Mouse (Mus musculus): ENCODE measurements around the gene Pcdh15.

Pcdh15 gene

GRCm38 (mm10) chr10:74304120-74304519, 1205.0 kb downstream of the Pcdh15 start:
- no peak for DNase-seq (ENCODE audit: low spot score in 2 of 2)

GRCm38 (mm10) chr10:74305439-74306158, 1206.5 kb downstream of the Pcdh15 start:
- no peak for DNase-seq (ENCODE audit: low spot score in 2 of 2)

- DNase-seq (ENCODE audit: low spot score in 2 of 2) = no peak
Measured at GRCm38 (mm10) chr10:74307035-74307434, 1207.9 kb downstream of the Pcdh15 start.

DNA sequence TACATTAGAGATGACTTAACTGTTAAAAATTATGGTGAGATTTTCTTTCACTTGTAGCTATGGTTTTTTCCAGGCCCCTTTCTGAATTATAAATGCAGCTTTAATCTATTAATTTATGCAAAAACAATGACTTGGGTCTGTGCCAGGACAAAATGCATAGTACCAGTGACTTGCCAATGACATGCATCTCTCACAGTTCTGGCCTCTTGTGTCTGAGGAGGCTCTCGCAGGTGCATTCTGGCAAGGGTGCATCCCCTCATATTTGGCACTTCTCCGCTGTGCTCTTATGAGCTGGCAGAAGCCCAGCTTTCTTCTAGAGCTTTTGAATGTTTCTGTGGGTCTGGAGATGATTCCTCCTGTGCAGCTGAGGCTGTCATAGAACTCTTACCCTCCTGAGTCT, 1216.9 kb downstream of the Pcdh15 start:
- no peak for DNase-seq (ENCODE audit: low spot score in 2 of 2)

DNA sequence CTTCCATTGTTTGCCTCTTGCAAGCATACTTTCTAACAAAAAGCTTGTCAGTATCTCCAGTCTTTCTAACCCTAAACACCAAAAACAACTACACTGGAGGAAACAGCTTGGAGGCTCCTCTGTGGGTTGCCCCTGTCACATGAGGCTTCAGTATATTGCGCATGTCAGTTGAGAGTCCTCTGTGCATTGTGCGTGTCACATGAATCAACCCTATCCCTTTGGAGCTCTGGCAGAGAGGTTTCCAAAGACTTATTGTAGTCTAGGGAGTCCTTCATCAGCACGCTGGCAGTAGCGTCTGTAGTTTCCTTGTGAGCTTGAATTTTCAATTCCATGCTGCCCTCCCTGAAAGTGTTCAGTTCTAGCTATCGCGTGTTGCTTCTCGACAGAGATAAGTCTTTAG, 1236.3 kb downstream of the Pcdh15 start:
- DNase-seq (ENCODE audit: low spot score in 2 of 2) = no peak

DNA sequence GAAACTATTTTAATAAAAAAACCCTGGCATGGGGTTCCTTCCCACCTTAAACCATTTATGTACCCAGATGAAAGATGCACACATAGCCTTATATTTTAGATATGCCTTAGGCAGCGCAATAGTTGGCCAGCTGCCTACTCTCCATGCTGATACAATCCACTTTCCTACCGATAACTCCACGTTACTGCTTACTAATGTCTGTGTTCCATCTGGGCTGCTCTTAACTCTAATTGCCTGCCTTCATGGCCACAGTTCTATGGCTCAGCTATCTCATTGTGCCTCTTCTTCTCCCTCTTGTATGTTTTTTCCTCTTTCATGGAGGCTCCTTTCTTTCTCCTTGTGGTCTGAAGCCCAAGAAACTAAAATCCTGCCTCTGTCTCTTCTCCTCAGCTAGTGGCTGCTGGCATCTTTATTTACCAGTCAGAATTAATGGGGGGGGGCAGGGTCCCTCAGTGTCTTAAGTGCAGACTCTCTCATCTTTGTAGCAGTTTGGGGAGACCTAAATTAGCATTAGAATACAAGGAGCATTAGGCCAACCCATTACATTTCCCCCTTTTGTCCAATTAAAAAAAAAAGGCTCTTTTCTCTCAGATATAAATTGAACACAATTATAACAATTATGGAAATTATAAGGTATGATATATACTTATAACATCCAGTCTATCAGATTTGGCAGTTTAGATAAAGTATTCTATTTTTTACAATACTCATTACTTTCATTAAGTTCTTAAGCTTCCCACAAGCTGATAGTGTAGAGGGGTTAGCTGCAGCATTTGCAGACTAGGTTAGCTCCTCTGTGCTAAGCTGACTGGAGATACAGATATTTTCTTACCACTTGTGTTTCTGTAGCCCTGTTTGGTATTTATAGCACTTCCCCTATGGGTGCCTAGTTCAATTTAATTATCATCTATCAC, 1240.4 kb downstream of the Pcdh15 start:
- DNase-seq (ENCODE audit: low spot score in 2 of 2) = no peak

- DNase-seq (ENCODE audit: low spot score in 2 of 2) = no peak
Measured at GRCm38 (mm10) chr10:74359526-74359925, 1260.4 kb downstream of the Pcdh15 start.

- no peak for DNase-seq (ENCODE audit: low spot score in 2 of 2)
Measured at GRCm38 (mm10) chr10:74378697-74379096, 1279.6 kb downstream of the Pcdh15 start.

- no peak for DNase-seq (ENCODE audit: low spot score in 2 of 2)
Measured at GRCm38 (mm10) chr10:74379276-74380134, 1280.4 kb downstream of the Pcdh15 start.

DNA sequence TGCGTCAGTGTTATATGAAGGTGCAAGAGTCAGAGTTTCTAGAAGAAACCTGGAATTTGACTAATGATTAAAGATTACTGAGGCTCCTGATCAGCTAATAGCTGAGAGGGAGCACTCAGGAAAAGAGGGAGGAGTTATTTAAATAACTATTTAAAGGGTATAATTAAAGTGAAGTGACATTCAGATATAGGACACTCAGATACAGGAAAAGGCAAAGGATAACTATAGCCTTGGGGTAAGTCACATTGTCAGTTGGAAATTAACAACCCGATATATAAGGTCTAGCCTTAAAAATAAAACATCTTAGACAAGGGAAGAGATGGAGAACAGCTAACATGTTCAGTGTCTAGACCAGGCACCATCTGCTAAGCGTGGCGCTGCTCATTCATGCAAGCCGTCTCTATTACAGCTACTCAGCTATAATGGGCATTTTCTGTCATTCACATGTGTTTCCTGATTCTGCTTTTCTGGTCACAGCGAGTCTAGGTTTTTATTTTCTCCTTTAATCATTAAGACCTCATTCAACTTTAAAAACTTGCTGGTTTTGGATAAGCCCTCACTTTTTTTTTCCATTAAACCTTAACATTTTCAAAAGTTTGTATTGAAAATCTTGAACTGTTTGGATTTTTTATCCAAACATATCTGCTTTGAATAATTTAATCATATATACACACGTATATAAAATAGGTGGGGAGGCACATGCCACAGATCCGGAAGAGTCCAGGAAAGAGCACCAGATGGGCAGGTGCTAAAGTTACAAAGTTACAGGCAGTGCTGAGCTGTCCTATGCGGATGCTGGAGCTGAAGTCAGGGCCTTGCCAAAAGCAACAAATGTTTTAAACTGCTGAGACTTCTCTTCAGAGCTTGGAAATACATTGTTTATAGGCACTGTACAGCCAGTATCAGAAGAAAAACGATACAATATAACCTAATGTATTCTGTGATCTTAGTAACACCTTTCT, 1288.7 kb downstream of the Pcdh15 start:
- no peak for DNase-seq (ENCODE audit: low spot score in 2 of 2)

DNA sequence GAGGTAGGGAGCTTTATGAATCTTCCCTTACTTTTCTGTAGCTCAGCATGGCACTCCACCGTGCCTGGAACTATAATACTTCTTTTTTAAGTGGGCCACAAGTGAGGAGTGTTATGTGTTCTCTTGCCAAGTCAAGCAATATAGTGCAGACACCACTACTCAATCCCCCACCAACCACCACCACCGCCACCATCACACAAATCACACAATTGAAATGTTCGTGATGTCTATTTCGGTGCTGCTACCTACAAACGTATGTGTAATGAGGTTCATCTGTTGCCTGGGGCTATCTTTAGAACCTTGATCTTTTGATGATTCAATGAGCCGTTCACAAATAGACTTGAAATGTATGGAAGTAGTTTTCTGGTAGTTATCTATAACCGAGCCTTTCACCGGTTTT, 1304.0 kb downstream of the Pcdh15 start:
- no peak for DNase-seq (ENCODE audit: low spot score in 2 of 2)

GRCm38 (mm10) chr10:74414021-74414420, 1314.9 kb downstream of the Pcdh15 start:
- no peak for DNase-seq (ENCODE audit: low spot score in 2 of 2)

- no peak for DNase-seq (ENCODE audit: low spot score in 2 of 2)
Measured at GRCm38 (mm10) chr10:74414945-74415344, 1315.8 kb downstream of the Pcdh15 start.

DNA sequence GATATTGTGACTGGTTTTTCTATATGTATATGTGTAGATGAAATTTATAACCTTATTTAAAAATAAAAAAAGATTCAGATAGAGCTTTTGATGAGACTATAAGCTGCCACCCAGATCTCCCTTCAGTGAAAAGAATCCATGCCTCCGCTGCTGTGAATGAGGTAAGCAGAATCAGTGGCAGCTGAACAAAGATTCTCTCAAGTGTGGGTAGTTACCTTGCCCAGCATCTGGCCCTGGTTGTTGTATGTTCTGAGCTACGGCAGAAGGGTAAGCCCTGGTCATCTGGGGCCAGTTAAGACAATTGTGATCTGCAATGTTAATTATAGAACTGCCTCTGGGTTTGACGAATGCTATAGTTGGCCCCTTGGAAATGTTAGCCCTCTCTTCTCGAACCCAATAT, 1316.2 kb downstream of the Pcdh15 start:
- no peak for DNase-seq (ENCODE audit: low spot score in 2 of 2)

GRCm38 (mm10) chr10:74415949-74416348, 1316.8 kb downstream of the Pcdh15 start:
- DNase-seq (ENCODE audit: low spot score in 2 of 2) = no peak

GRCm38 (mm10) chr10:74450069-74450468, 1350.9 kb downstream of the Pcdh15 start:
- no peak for DNase-seq (ENCODE audit: low spot score in 2 of 2)

GRCm38 (mm10) chr10:74463972-74464371, 1364.8 kb downstream of the Pcdh15 start:
- DNase-seq (ENCODE audit: low spot score in 2 of 2) = no peak

DNA sequence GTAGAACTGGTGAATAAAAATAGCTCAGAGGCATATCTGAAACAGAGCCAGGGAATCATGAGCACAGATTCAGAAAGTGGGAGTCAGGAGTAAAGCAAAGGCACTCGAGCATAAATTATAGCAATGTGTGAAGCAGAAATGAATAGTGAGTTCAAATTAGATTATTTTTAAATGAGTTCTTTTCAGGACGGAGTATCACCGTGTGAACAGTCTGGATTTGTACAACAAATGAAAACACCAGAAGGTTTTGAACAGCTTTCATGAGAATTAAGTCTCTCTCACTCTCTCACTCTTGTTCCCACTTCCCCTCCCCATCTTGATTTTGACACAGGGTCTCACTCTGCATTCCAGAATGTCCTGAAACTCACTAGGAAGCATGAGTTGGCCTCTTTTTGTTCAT, 1381.6 kb downstream of the Pcdh15 start:
- no peak for DNase-seq (ENCODE audit: low spot score in 2 of 2)

GRCm38 (mm10) chr10:74512315-74512714, 1413.2 kb downstream of the Pcdh15 start:
- no peak for DNase-seq (ENCODE audit: low spot score in 2 of 2)

DNA sequence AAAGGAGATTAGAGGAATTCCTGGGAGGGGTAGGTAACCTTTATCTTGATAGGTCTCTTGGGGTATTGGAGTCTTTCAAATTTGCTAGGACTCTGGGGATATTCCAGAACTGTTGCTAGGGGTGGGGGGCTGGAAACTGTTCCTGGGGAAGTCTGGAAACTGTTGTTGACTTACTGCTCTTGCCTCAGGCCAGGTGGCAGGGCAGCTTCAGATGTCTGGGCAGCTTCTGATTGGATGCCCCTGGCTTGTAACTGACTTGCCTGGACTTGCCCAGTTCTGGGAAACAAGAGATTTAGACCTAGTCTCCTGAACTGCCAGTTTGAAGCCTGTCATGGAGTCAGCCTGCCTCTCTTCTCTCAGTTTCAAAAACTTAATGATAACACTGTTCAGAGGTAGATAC, 1414.6 kb downstream of the Pcdh15 start:
- DNase-seq (ENCODE audit: low spot score in 2 of 2) = no peak

- no peak for DNase-seq (ENCODE audit: low spot score in 2 of 2)
Measured at GRCm38 (mm10) chr10:74538371-74538770, 1439.2 kb downstream of the Pcdh15 start.
